Mouse (Mus musculus) heart, postnatal 0 days (tissue): ENCODE measurements around the gene 1700020A23Rik.

Source experiments
- CTCF ChIP-seq: IDR thresholded peaks from 2 replicates; pipeline ENCODE4 v1.5.1; 2016; ENCODE audit warnings: antibody characterized with exemption, control low read depth, low read depth
- EP300 ChIP-seq: IDR thresholded peaks from 2 replicates; pipeline ENCODE4 v1.6.1; 2016; ENCODE audit warnings: antibody characterized with exemption, low read depth

GRCm38 (mm10) chr2:130433152-130433551 is 28.1 kb downstream of the 1700020A23Rik start:
- no peak for TF ChIP-seq EP300
- peak; percentile 66 for TF ChIP-seq CTCF
